Mouse (Mus musculus) brain, adult 2 months (tissue): ENCODE results near the gene Gm10118.

ENCODE experiments used
- DNase-seq: peaks from one replicate; pipeline ENCODE4 v3.0.0; 2011; ENCODE audit warnings: low read depth, low spot score

Gene Gm10118

GRCm38 (mm10) chr10:63927334-63927733, at the start of gene Gm10118:
Gene Gm10118 (minus strand): TSS chr10:63927434.
- no peak for DNase-seq

GRCm38 (mm10) chr10:63972300-63972699, 45.1 kb upstream of the Gm10118 start:
- DNase-seq: no peak

- peak; percentile 85 for DNase-seq
Observed at GRCm38 (mm10) chr10:63954308-63954930, 27.2 kb upstream of the Gm10118 start.

GRCm38 (mm10) chr10:63951481-63951880, 24.2 kb upstream of the Gm10118 start:
- DNase-seq: no peak

- DNase-seq: peak; percentile 41
Observed at GRCm38 (mm10) chr10:63950867-63951266, 23.6 kb upstream of the Gm10118 start.

GRCm38 (mm10) chr10:63947266-63947665, 20.0 kb upstream of the Gm10118 start:
- peak; percentile 89 for DNase-seq

- DNase-seq: no peak
Observed at GRCm38 (mm10) chr10:63945534-63945933, 18.3 kb upstream of the Gm10118 start.

- DNase-seq: peak; percentile 72
Observed at GRCm38 (mm10) chr10:63933946-63934345, 6.7 kb upstream of the Gm10118 start.

GRCm38 (mm10) chr10:63908878-63909277, 18.4 kb downstream of the Gm10118 start:
- DNase-seq: no peak

GRCm38 (mm10) chr10:63899891-63900290, 27.3 kb downstream of the Gm10118 start:
- DNase-seq: peak; percentile 58

GRCm38 (mm10) chr10:63894612-63895011, 32.6 kb downstream of the Gm10118 start:
- peak; percentile 8 for DNase-seq

- DNase-seq: peak; percentile 24
Observed at GRCm38 (mm10) chr10:63886449-63887088, 40.7 kb downstream of the Gm10118 start.

GRCm38 (mm10) chr10:63880462-63880903, 46.8 kb downstream of the Gm10118 start:
- peak; percentile 92 for DNase-seq
